Mouse (Mus musculus) liver, embryonic 14.5 days (tissue): ENCODE measurements around the gene BC030870. TPM values are rescaled to one million over a fixed set of nuclear protein-coding genes. Genes with fewer than 3 reads are reported as not detected.

Source experiments
- ATAC-seq: fragments of 200-750 bp; cut with Nextera tagmentation; 2 replicates; pipeline ENCODE4 v1.8.0; 2017; ENCODE audit warnings: moderate number of reproducible peaks, mild to moderate bottlenecking, moderate library complexity; ENCODE audit not compliant: insufficient read depth
- DNase-seq, 3 experiments: peaks; one replicate each; pipeline ENCODE4 v3.0.0-alpha.2; 2012 to 2013; ENCODE audit warnings: low read depth in 3 of 3, low spot score in 3 of 3
- H3K27ac ChIP-seq: fragments of 300-500 bp; sonication (generic); 2 replicates; pipeline ENCODE4 v1.5.1; 2014; ENCODE audit warnings: moderate library complexity, mild to moderate bottlenecking, control low read depth, inconsistent platforms
- H3K27me3 ChIP-seq: fragments of 300-500 bp; sonication (generic); 2 replicates; pipeline ENCODE4 v1.6.1; 2014; ENCODE audit warnings: mild to moderate bottlenecking, low read length, moderate library complexity; ENCODE audit not compliant: control insufficient read depth, insufficient read depth
- H3K36me3 ChIP-seq: fragments of 300-500 bp; sonication (generic); replicated peaks from 2 replicates; pipeline ENCODE4 v1.6.1; 2014; ENCODE audit warnings: low read depth; ENCODE audit not compliant: control insufficient read depth, insufficient read depth
- H3K4me1 ChIP-seq, 2 experiments: fragments of 200-500 bp in 1 of 2; fragments of 300-500 bp in 1 of 2; sonication (generic) in 1 of 2; replicated peaks; 2 replicates each; pipeline ENCODE4 v1.6.1; 2012 to 2014; ENCODE audit warnings: antibody characterized with exemption in 1 of 2, inconsistent platforms in 1 of 2, low read length in 1 of 2; ENCODE audit not compliant: control insufficient read depth in 2 of 2, insufficient read depth in 2 of 2
- H3K4me2 ChIP-seq: fragments of 300-500 bp; sonication (generic); 2 replicates; pipeline ENCODE4 v1.6.1; 2014; ENCODE audit warnings: low read depth, mild to moderate bottlenecking, control low read depth, moderate library complexity
- H3K4me3 ChIP-seq, 2 experiments: fragments of 200-500 bp in 1 of 2; fragments of 300-500 bp in 1 of 2; sonication (generic) in 1 of 2; 2 replicates each; pipeline ENCODE4 v1.5.1; 2012 to 2014; ENCODE audit warnings: low read depth in 2 of 2, low read length in 2 of 2, mild to moderate bottlenecking in 2 of 2, control low read depth in 1 of 2, inconsistent platforms in 1 of 2, moderate library complexity in 1 of 2; ENCODE audit not compliant: insufficient read depth in 1 of 2
- H3K9ac ChIP-seq: fragments of 300-500 bp; sonication (generic); replicated peaks from 2 replicates; pipeline ENCODE4 v1.6.1; 2014; ENCODE audit warnings: mild to moderate bottlenecking, control low read depth, moderate library complexity
- H3K9me3 ChIP-seq: fragments of 300-500 bp; sonication (generic); 2 replicates; pipeline ENCODE4 v1.6.1; 2016; ENCODE audit warnings: low read length, mixed read lengths; ENCODE audit not compliant: control insufficient read depth
- CTCF ChIP-seq: IDR thresholded peaks from 2 replicates; pipeline ENCODE4 v1.5.1; 2016; ENCODE audit warnings: antibody characterized with exemption, low read depth, control low read depth
- EP300 ChIP-seq: IDR thresholded peaks from 2 replicates; pipeline ENCODE4 v1.6.1; 2016; ENCODE audit warnings: antibody characterized with exemption, low read depth
- WGBS: fragments of 180-500 bp; shearing (Covaris S2); extraction: QIAGEN DNeasy Blood & Tissue Kit; methylation state at CpG from one replicate; pipeline ENCODE4 v1.1.7; 2014; ENCODE audit not compliant: insufficient replicate concordance; 5-methylcytosine and 5-hydroxymethylcytosine counted together
- polyA plus RNA-seq, 2 experiments: library from polyadenylated mRNA; depleted of rRNA in 1 of 2; stranded (reverse) in 1 of 2; unstranded in 1 of 2; fragments of >200 nt; fragmentation: Nextera tagmentation in 1 of 2; extraction: Ambion mirVana in 1 of 2; gene quantifications; 2 replicates each; pipeline versions ENCODE4 v1.2.1 to v1.2.3; 2012 to 2014

Gene BC030870
- polyA plus RNA-seq, 2 experiments = 0.02 TPM; not detected in 1

- no peak overlapping the region for H3K27ac ChIP-seq
- no peak for DNase-seq
- H3K36me3 ChIP-seq = no peaks in the 10 kb centered on the region
- 58% methylated on average over 4 of the region's 4 CpGs for WGBS
- H3K9ac ChIP-seq = no peak overlapping the region
- H3K4me3 ChIP-seq = no peak overlapping the region
- ATAC-seq = no peak
- no peaks in the 10 kb centered on the region for H3K27me3 ChIP-seq
- H3K9me3 ChIP-seq = no peaks in the 10 kb centered on the region
- no peaks in the 10 kb centered on the region for H3K4me1 ChIP-seq
- TF ChIP-seq EP300 (no peak), CTCF (no peak)
- H3K4me2 ChIP-seq = no peak overlapping the region
Observed at GRCm38 (mm10) chr8:65056722-65057121, 72.6 kb downstream of the BC030870 start.

DNA sequence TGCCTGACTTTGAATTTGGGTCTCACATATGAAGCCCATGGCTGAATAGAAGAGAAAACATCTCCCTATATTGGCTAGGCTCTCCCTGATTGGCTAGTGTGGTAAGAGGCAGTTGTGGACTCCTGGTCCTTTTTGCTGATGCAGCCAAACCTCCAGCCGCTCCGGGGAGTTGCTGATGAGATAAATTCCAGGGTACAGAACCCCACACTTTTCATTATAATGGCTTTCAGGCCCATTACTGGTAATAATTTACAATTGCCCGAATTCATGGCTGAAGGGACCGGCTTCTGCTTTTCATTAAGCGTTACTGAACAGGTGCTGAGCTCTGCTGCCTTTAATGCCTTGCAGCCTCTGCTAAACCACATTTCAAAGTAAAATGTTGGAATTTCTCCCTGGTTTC is 75.4 kb downstream of the BC030870 start:
- H3K4me2 ChIP-seq = no peak overlapping the region
- no peak overlapping the region for H3K4me3 ChIP-seq
- no peak overlapping the region for H3K27ac ChIP-seq
- ATAC-seq (no peak), DNase-seq (no peak)
- no peaks in the 10 kb centered on the region for H3K27me3 ChIP-seq
- TF ChIP-seq EP300 (no peak), CTCF (no peak)
- no peaks in the 10 kb centered on the region for H3K4me1 ChIP-seq
- no peaks in the 10 kb centered on the region for H3K36me3 ChIP-seq
- no peak overlapping the region for H3K9ac ChIP-seq
- 65% methylated on average over 5 of the region's 5 CpGs for WGBS
- no peaks in the 10 kb centered on the region for H3K9me3 ChIP-seq

DNA sequence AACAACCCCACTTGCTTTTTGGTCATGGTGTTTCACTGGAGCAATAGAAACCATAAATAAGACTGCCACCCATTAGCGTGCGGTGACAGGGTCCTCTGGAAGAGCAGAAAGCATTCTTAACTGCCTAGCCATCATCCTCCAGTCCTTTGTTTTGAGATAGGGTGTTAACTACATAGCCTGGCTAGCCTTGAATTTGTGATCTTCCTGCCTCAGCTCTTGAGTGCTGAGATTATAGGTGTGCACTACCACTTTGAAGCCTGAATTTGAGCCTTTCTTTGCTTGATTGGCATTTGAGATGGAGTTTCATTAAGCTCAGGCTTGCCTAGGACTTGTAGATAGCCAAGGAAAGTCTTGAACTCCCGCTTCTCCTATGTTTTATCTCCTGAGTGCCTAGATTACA is 75.8 kb downstream of the BC030870 start:
- no peak for TF ChIP-seq EP300
- Histone ChIP-seq H3K36me3 (no peaks in the 10 kb centered on the region), H3K27ac (no peak overlapping the region), H3K4me1 (no peaks in the 10 kb centered on the region), H3K4me2 (no peak overlapping the region), H3K9me3 (no peaks in the 10 kb centered on the region), H3K27me3 (no peaks in the 10 kb centered on the region), H3K4me3 (no peak overlapping the region), H3K9ac (no peak overlapping the region)
- ATAC-seq (no peak), DNase-seq (no peak)
- 57% methylated on average over 3 of the region's 3 CpGs for WGBS

DNA sequence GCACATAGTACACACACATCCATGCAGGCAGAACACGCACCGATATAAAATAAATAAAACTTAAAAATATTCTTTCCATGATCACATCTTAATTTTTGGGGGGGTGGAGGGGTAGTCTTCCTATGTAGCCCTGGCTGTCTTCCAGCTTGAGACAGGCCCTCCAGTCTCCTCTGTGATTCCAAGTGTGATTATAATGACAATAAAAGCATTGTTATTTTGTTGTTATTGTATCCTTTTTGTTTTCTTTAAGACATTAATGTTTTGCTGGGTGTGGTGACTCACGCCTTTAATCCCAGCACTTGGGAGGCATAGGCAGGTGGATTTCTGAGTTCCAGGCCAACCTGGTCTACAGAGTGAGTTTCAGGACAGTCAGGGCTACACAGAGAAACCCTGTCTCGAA is 81.6 kb downstream of the BC030870 start:
- no peak overlapping the region for H3K27ac ChIP-seq

DNA sequence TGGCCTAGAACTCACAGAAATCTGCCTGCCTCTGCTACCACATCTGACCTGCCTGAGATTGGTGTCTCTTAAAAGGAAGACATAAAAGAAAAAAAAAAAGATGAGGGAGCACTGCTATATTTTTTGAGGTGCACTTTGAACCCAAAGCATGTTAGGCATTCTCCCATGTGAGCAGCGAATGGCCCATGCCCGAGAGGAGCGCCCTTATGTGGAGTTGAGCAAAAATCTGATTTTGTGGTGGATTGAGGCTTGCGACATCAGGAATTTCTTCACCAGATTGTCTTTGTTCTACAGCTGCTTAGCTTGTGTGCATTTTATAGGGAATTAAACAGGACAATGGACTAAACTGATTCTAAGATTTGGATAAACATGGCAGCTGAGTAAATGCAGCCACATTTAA is 82.2 kb downstream of the BC030870 start:
- WGBS = 74% methylated on average over 4 of the region's 4 CpGs
- TF ChIP-seq EP300 (no peak), CTCF (no peak)
- no peak overlapping the region for H3K4me2 ChIP-seq
- H3K27ac ChIP-seq = no peak overlapping the region
- ATAC-seq (no peak), DNase-seq (no peak)
- H3K9me3 ChIP-seq = no peaks in the 10 kb centered on the region
- H3K27me3 ChIP-seq = no peaks in the 10 kb centered on the region
- H3K36me3 ChIP-seq = no peaks in the 10 kb centered on the region
- no peak overlapping the region for H3K4me3 ChIP-seq
- no peak overlapping the region for H3K9ac ChIP-seq
- 0 out of 4 replicates have a peak, but pooled peaks cover 0 to 2% of the 10 kb centered on the region in 2 experiments for H3K4me1 ChIP-seq

More for the DNA sequence above, 81.6 kb downstream of the BC030870 start:
- DNase-seq = no peak
- Histone ChIP-seq H3K4me2 (no peak overlapping the region), H3K9me3 (no peaks in the 10 kb centered on the region), H3K4me3 (no peak overlapping the region), H3K36me3 (no peaks in the 10 kb centered on the region), H3K27me3 (no peaks in the 10 kb centered on the region), H3K4me1 (0 out of 4 replicates have a peak, but pooled peaks cover 0 to 2% of the 10 kb centered on the region in 2 experiments), H3K9ac (no peak overlapping the region)
- 62% methylated on average over 4 of the region's 4 CpGs for WGBS
- TF ChIP-seq CTCF (no peak), EP300 (no peak)
- ATAC-seq = no peak
